Mouse (Mus musculus) retina, embryonic 14.5 days (tissue): Measurements from ENCODE around the gene Steap4.
"Not testable (repeated sequence)": the region's sequence is repeated elsewhere in the genome, so short reads cannot be mapped to it uniquely, and the experiment has no call there.

Experiments used
- DNase-seq: peaks from one replicate; pipeline ENCODE4 v3.0.0-alpha.2; 2015; ENCODE audit warnings: low spot score

Gene Steap4

GRCm38 (mm10) chr5:7960176-7960575, at the start of gene Steap4:
TSS of gene Steap4 (plus strand) at chr5:7960457.
- peak; percentile 26 for DNase-seq

GRCm38 (mm10) chr5:7911975-7912374, 48.3 kb upstream of the Steap4 start:
- peak; percentile 19 for DNase-seq

- no peak for DNase-seq
These were observed 42.6 kb upstream of the Steap4 start for GRCm38 (mm10) chr5:7917501-7918295.

GRCm38 (mm10) chr5:7918296-7918579, 42.0 kb upstream of the Steap4 start:
- DNase-seq: no peak

DNA sequence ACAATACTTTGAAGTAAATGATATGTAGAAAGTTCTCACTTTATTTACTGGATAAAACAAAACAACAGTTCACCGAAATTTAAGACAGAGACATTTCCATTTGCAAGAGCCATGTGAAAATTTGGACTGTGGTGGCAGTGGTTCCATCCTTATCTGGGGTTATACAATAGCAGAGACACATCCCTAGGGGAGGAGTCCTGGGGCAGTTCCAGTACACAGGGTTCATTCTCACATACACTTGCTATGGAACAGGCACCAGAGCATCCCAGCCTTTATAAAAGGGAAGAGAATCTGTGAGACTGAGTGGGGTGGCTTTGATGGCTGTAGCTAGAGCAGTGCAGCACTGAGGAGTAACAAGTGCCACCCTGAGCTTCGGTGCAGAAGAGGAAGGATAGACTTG, 40.6 kb upstream of the Steap4 start:
- no peak for DNase-seq

DNA sequence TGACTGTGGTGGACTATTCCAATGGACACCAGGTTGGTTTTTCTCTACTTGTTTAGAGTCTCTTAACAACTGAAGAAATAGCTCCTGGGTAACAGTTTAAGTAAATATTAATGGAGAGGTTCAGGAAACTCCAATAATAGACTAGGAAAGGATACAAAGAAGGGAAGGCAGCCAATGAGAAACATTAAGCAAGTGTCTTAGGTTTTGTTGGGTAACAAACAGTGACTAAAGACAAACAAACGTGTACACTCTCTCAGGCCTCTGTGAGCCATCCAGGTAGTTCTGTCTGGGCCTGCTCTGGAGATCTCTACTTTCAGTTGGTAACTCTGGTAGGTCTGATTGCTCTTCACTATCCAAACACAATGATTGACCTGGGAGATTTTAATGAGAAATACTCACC, 37.5 kb upstream of the Steap4 start:
- DNase-seq: no peak

DNA sequence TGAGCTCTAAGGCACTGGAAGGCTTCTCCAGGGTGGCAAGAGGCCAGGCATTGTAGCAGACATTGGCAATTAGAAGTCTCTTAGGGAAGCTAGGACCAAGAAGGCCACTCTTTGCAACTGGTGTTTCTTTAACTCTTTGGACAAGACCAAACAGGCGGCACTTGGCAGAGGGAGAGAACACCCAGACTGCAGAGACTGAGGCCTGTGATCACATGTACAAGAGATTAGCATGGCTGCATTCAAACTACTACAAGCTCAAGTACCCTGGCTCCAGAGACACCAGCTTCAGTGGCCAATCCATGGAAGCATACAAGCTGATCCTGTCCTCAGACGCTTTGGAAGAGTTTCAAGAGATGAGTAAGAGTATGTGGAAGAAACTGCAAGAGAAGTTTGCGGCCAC, 36.6 kb upstream of the Steap4 start:
- no peak for DNase-seq

- no peak for DNase-seq
These were observed 27.7 kb upstream of the Steap4 start for GRCm38 (mm10) chr5:7932234-7933221.

DNA sequence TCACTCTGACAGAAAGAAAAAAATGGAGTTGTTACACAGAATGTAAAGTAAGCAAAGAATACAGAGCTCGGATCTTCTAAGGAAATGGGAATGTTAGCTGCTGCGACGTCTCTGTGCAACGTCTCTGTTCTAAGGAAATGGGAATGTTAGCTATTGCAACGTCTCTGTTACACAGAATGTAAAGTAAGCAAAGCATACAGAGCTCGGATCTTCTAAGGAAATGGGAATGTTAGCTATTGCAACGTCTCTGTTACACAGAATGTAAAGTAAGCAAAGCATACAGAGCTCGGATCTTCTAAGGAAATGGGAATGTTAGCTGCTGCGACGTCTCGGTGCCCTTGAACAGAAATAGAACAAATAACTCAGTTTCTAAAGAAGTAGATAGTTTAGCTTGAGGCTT, 26.8 kb upstream of the Steap4 start:
- not testable (repeated sequence) for DNase-seq

DNA sequence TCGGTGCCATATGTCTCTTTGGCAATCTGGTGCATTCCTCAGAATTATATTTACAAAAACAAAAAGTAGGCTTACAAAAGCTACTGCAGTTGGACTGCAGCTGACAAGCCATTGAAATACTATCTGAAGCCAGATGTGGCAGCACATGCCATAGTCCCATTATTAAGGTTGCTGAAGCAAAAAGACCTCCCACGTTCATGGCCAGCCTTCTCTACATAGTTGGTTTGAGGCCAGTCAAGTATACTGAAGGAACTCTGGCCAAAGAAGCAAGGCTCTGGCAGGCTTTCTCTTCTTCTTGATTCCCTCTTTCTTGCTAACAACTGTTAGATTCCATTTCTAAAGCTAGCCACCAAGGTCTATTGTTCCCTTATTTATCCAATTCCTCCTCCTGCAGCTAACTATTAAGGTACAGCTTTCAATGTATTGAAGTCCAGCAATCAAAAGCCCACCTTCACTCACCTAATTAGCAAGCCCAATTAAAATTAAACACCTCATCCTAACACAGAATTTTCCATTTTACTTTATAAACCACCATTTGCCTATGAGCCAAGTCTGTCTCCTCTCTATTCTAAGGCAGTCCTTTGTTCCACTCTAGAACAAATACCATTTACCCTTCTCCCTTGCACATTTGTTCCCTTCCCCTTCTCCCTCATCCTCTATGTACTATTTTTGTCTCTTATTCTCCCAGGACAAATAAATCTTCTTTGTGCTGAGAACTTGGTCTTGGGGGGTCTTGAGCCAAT, 26.2 kb upstream of the Steap4 start:
- no peak for DNase-seq

- DNase-seq: no peak
These were observed 5.4 kb upstream of the Steap4 start for GRCm38 (mm10) chr5:7954838-7955237.

GRCm38 (mm10) chr5:7955371-7955966, 4.8 kb upstream of the Steap4 start:
- no peak for DNase-seq

DNA sequence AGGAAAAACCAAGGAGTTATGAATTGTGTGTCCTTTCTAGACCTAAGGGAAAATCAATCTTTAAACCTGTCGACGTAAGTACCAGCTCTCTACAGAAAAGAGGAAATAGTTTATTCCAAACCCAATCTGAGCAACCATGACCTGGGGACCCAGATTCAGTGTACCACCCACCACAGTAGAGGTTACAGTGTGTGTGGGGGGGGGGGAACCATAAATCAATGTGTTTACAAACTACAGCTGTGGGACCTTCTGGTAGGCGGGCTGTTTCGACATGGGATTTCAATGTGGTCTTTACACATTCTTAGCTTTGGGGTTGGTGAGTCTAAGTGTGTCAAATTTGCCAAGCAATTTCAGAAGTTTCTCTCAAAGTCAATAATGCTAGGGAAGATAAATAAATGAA, 2.2 kb upstream of the Steap4 start:
- DNase-seq: no peak

DNA sequence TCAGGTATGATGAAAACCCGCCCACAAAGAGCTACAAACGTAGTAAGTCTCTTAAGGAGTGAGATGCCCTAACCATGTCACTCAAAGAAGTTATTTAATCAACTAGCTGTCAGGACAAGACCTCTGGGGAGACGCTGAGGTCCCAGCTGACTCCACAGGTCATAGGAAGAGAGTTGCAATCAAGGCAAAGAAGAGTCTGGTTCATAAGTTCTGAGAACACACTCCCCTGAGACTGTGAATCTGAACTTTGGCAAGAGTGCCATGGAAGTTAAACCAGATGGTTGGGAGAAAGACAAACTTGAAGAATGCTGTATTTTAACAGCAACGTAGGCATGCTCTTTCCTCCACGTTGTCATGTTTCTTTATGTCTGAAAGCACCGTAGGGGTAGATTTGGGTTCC, 971 bp upstream of the Steap4 start:
- no peak for DNase-seq

- no peak for DNase-seq
These were observed 856 bp downstream of the Steap4 start for GRCm38 (mm10) chr5:7961113-7961512.

- peak; percentile 74 for DNase-seq
These were observed 5.0 kb downstream of the Steap4 start for GRCm38 (mm10) chr5:7965281-7965680.

GRCm38 (mm10) chr5:7968152-7968551, 7.9 kb downstream of the Steap4 start:
- DNase-seq: no peak

GRCm38 (mm10) chr5:7972266-7972665, 12.0 kb downstream of the Steap4 start:
- DNase-seq: no peak

DNA sequence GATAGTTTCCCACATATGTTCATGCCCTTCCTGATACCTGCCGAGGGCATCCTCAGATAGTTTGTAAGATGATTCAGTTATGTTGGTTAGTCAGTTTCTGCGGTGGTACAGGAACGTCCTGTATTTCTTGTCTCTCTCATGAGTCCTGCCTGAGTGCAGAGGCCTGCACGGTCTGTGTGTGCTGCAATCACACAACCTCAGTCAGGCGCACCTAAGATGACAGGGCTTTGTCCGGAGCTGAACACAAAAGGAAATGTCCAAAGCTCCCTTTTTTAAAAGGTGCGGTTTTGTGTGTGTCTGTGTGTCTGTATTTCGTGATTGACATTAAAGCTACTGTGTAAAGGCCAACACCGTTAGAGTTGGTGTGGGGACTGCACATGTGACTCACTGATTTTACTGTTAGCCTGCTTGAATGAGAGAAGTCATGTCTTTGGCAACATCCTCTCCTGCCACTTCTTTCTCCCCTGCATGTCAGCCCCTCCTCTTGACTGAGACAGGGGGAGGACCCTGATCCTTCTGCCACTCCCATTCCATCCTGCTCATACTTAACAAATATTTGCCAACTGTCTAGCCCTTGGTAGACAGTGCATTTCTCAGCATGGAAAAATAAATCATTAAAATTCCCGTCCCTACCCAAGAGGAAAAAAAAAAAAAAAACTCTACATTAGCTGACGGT, 14.4 kb downstream of the Steap4 start:
- no peak for DNase-seq

DNA sequence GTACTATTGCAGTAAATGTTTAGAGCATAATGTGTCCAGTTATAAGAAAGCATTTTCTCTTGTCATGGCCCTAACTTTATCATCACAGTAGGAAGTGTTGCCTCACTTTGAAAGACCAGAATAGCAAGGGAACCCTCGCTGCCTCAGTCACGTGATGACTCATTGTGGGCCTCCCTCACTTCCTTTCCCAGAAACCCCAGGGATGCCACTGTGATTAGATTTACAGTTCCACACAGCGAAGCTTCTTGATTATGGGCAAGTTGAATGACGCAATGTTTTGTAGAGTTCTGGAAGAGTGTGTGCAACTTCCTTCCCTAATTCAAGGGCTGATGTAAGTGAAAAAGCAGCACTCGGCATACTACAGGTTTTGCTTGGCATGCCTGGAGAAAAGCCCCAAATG, 20.3 kb downstream of the Steap4 start:
- DNase-seq: no peak

GRCm38 (mm10) chr5:7987962-7988361, 27.7 kb downstream of the Steap4 start:
- no peak for DNase-seq

GRCm38 (mm10) chr5:7988415-7988814, 28.2 kb downstream of the Steap4 start:
- no peak for DNase-seq
